Mouse (Mus musculus) intestine, postnatal 0 days (tissue): ENCODE data around the gene Tubg2. TPM values are rescaled to one million over a fixed set of nuclear protein-coding genes. Genes with fewer than 3 reads are reported as not detected.

Experiments used
- ATAC-seq: fragments of 200-750 bp; cut with Nextera tagmentation; 2 replicates; pipeline ENCODE4 v1.8.0; 2017; ENCODE audit warnings: mild to moderate bottlenecking, moderate TSS enrichment, moderate library complexity
- H3K27ac ChIP-seq: fragments of 300-500 bp; sonication (generic); 2 replicates; pipeline ENCODE4 v1.5.1; 2014; ENCODE audit warnings: mild to moderate bottlenecking, low read depth, low read length, moderate library complexity
- H3K27me3 ChIP-seq: fragments of 300-500 bp; sonication (generic); replicated peaks from 2 replicates; pipeline ENCODE4 v1.6.1; 2014; ENCODE audit warnings: low read length, mixed read lengths; ENCODE audit not compliant: control insufficient read depth, insufficient read depth
- H3K36me3 ChIP-seq: fragments of 300-500 bp; sonication (generic); 2 replicates; pipeline ENCODE4 v1.6.1; 2014; ENCODE audit warnings: mild to moderate bottlenecking, moderate library complexity; ENCODE audit not compliant: control insufficient read depth, insufficient read depth
- H3K4me1 ChIP-seq: fragments of 300-500 bp; sonication (generic); replicated peaks from 2 replicates; pipeline ENCODE4 v1.6.1; 2014; ENCODE audit warnings: antibody characterized with exemption, low read length, mixed read lengths; ENCODE audit not compliant: control insufficient read depth, insufficient read depth
- H3K4me2 ChIP-seq: fragments of 300-500 bp; sonication (generic); replicated peaks from 2 replicates; pipeline ENCODE4 v1.6.1; 2014; ENCODE audit warnings: low read depth, mild to moderate bottlenecking, moderate library complexity
- H3K4me3 ChIP-seq: fragments of 300-500 bp; sonication (generic); 2 replicates; pipeline ENCODE4 v1.5.1; 2014; ENCODE audit warnings: low read depth, low read length
- H3K9ac ChIP-seq: fragments of 300-500 bp; sonication (generic); 2 replicates; pipeline ENCODE4 v1.6.1; 2014; ENCODE audit warnings: mild to moderate bottlenecking, low read depth, low read length
- H3K9me3 ChIP-seq: fragments of 300-500 bp; sonication (generic); 2 replicates; pipeline ENCODE4 v1.6.1; 2016; ENCODE audit warnings: mixed run types; ENCODE audit not compliant: control insufficient read depth
- CTCF ChIP-seq: sonication (generic); IDR thresholded peaks from 2 replicates; pipeline ENCODE4 v1.5.1; 2016; ENCODE audit warnings: low read depth, mild to moderate bottlenecking, control low read depth, antibody characterized with exemption, moderate library complexity
- WGBS: fragments of 180-500 bp; shearing (Covaris S2); extraction: QIAGEN DNeasy Blood & Tissue Kit; methylation state at CpG from one replicate; pipeline ENCODE4 v1.1.7; 2014; 5-methylcytosine and 5-hydroxymethylcytosine counted together
- polyA plus RNA-seq: library from polyadenylated mRNA; unstranded; fragments of >200 nt; fragmentation: Nextera tagmentation; extraction: Ambion mirVana; gene quantifications from 2 replicates; pipeline ENCODE4 v1.2.1, GENCODE M21; 2015

Tubg2 gene
- polyA plus RNA-seq, 1 experiment from 2014 or later = 2.8 TPM

DNA sequence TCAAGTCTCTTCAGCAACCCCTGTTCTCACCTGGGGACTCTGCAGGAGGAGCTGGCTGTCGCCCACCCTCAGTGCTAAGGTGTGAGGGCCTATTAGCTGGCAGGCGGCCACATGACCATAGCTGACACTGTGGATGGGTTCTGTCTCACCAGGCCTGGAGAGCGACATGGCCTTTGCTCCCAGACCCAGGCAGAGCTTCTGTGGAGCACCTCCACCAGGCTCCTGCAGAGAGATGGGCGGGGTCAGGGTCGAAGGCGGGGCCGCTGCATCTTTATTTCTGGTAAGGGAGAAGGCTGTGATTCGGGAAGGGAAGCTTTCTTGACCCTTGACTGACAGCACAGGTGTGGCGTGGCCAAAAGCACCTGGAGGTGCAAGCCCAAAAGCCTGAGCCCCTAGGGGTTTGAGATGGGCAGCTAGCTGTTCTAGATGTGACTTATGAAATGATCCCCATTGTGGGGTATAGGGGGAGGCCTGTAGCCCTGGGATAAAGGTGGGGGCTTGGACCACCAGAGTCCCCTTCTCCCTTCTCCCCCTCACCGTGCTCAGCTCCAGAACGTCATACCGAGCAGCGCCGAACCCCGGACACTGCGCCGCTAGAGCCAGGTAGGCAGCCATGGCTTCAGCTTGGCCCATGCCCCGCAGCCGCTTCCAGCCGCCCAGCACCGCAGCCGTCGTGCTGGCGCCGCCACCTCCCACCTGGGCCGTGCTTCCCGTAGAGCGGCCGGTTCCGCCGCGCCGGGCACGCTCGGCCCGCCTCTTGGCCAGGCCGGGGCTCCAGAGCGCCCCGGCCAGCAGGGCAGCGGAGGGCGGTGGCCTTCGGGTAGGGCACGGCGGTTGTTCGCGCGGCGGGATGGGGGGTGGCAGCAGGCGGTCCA lies 8.0 kb downstream of the Tubg2 start:
- Histone ChIP-seq H3K4me3 (no peak overlapping the region), H3K4me1 (peaks cover 3% of the 10 kb centered on the region; the same call in 1 of the 2 replicates), H3K9ac (no peak overlapping the region), H3K27ac (no peak overlapping the region), H3K36me3 (peaks cover 67% of the 10 kb centered on the region), H3K27me3 (no peaks in the 10 kb centered on the region), H3K9me3 (no peaks in the 10 kb centered on the region), H3K4me2 (no peak overlapping the region)
- ATAC-seq = 0 out of 2 replicates have a peak, but pooled peaks have one; percentile 19
- TF ChIP-seq CTCF = no peak
- WGBS = 58% methylated on average over 47 of the region's 49 CpGs

GRCm38 (mm10) chr11:101164351-101164665 lies 8.6 kb downstream of the Tubg2 start:
- peaks cover 67% of the 10 kb centered on the region for H3K36me3 ChIP-seq
- H3K9ac ChIP-seq = no peak overlapping the region
- H3K27ac ChIP-seq = no peak overlapping the region
- no peak for ATAC-seq
- H3K9me3 ChIP-seq = no peaks in the 10 kb centered on the region
- no peak for TF ChIP-seq CTCF
- H3K4me3 ChIP-seq = no peak overlapping the region
- peaks cover 9% of the 10 kb centered on the region; the same call in 1 of the 2 replicates for H3K4me1 ChIP-seq
- no peak overlapping the region for H3K4me2 ChIP-seq
- no peaks in the 10 kb centered on the region for H3K27me3 ChIP-seq
- 62% methylated on average over 21 of the region's 21 CpGs for WGBS

- no peak overlapping the region for H3K9ac ChIP-seq
- no peaks in the 10 kb centered on the region for H3K27me3 ChIP-seq
- peaks cover 67% of the 10 kb centered on the region for H3K36me3 ChIP-seq
- no peak for ATAC-seq
- no peak overlapping the region for H3K27ac ChIP-seq
- no peak overlapping the region for H3K4me2 ChIP-seq
- H3K4me3 ChIP-seq = no peak overlapping the region
- peaks cover 14% of the 10 kb centered on the region; the same call in 1 of the 2 replicates for H3K4me1 ChIP-seq
- TF ChIP-seq CTCF = no peak
- 66% methylated on average over 35 of the region's 35 CpGs for WGBS
- H3K9me3 ChIP-seq = no peaks in the 10 kb centered on the region
Measured at GRCm38 (mm10) chr11:101164677-101165580, 9.2 kb downstream of the Tubg2 start.

DNA sequence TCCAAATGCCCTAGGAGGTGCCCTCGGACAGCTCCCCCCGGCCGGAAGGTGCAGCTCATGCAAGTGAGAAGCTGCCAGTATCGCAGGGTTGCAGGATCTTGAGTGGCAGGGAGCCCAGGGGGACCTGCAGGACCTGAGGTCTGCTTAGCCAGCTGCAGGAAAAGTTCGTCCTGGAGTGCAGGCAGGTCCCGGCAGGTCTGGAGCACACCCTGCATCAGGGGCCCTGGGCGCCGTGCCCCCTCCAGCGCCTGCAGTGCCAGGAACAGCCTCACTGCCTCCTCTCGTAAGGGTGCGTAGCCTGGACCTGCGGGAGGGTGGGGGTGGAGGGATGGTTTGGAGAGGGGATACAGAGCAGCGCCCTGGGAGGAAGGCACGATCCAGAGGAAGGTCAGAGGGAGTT lies 10.7 kb downstream of the Tubg2 start:
- TF ChIP-seq CTCF = no peak
- 88% methylated on average over 14 of the region's 14 CpGs for WGBS
- Histone ChIP-seq H3K4me2 (no peak overlapping the region), H3K27ac (no peak overlapping the region), H3K9ac (no peak overlapping the region), H3K4me1 (peaks cover 15% of the 10 kb centered on the region; the same call in 1 of the 2 replicates), H3K27me3 (no peaks in the 10 kb centered on the region), H3K4me3 (no peak overlapping the region), H3K36me3 (peaks cover 66% of the 10 kb centered on the region), H3K9me3 (no peaks in the 10 kb centered on the region)
- no peak for ATAC-seq

- H3K27me3 ChIP-seq = no peaks in the 10 kb centered on the region
- H3K9ac ChIP-seq = no peak overlapping the region
- H3K4me1 ChIP-seq = peaks cover 15% of the 10 kb centered on the region; the same call in 1 of the 2 replicates
- no peaks in the 10 kb centered on the region for H3K9me3 ChIP-seq
- no peak overlapping the region for H3K4me3 ChIP-seq
- no peak overlapping the region for H3K4me2 ChIP-seq
- H3K36me3 ChIP-seq = peaks cover 59% of the 10 kb centered on the region
- no peak for ATAC-seq
- TF ChIP-seq CTCF = no peak
- no peak overlapping the region for H3K27ac ChIP-seq
- WGBS = 85% methylated on average over 19 of the region's 19 CpGs
Measured at GRCm38 (mm10) chr11:101167211-101167962, 11.7 kb downstream of the Tubg2 start.

DNA sequence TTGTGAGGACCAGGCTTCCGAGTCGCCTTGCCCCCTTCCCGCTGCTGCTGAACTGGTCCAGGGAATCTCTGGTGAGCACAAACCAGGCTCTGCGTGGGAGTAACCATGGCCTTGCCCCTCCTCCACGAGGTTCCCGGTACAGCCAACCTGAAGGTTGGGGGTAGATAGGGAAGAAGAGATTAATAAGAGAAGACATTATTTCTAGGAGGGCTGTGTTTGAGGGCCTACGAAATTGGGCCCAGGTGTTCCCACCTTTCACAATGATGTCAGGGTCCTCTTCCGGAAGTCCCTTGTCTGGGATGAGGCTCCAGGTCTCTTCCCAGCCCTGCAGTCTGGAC lies 12.2 kb downstream of the Tubg2 start:
- Histone ChIP-seq H3K4me2 (peak overlapping the region; percentile 93; the same call in 1 of the 2 replicates), H3K9me3 (no peaks in the 10 kb centered on the region), H3K4me1 (peaks cover 15% of the 10 kb centered on the region; the same call in 1 of the 2 replicates), H3K4me3 (no peak overlapping the region), H3K27ac (no peak overlapping the region), H3K36me3 (peaks cover 53% of the 10 kb centered on the region), H3K27me3 (no peaks in the 10 kb centered on the region), H3K9ac (no peak overlapping the region)
- no peak for ATAC-seq
- no peak for TF ChIP-seq CTCF
- WGBS = 78% methylated on average over 8 of the region's 8 CpGs
